Mouse (Mus musculus): ENCODE results near the gene Nup188. TPM values are rescaled to one million over a fixed set of nuclear protein-coding genes. Genes with fewer than 3 reads are reported as not detected.

Nup188 gene
- polyA plus RNA-seq (2015; fragmentation: Nextera tagmentation; extraction: Ambion mirVana): 26.0 and 30.5 TPM in 2 replicates

DNA sequence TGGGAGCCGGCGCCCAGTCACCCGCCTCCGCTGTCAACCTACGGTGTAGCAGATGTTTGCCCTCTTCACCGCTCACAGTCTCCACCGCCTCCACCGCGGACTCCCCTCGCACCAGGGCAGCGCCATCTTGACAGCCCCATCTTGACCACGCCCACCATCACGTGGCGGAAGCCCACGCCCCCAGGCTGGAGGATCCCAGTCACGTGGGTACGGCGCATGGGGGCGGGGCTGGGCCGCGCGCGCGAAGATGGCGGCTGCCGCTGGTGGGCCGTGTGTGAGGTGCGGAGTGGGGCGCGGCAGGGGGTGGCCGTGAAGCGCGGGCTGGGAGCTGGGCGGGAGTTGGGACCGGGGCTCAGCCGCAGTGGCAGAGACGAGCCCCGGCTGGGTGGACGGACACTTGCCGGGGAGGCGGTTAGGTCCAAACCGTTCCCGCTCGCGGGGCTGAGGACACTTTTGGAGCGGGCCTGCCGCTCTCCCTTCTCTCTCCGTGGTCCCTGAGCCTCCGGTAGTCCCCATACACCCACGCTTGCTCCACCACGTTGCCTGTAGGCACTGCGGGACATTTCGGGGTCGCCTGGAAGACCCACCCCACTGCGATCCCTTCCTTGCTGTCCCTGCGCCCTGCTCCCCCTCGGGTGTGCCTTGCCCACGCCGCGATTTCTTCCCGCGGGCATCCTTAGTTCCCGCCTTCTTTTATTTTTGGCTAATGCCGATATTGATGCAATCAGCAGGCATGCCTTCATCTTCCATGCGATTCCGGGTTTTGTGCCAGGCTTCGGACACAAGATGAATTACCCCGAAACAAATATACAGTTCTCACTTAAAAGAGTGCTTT, at the start of gene Nup188, which contains the start of gene Dolk:
Gene Nup188, plus strand, starts transcription at position 206 of the 835 bp plus-strand sequence.
Gene Dolk, minus strand, starts transcription at position 143 of the 835 bp plus-strand sequence.
- peak; percentile 97 for ATAC-seq (ENCODE audit: insufficient read depth, low FRiP score)
- peaks cover 16% of the 10 kb centered on the region for H3K4me1 ChIP-seq (ENCODE audit: control insufficient read depth, insufficient read depth, low read length)
- peak within 1 kb of the TSS; percentile 94 for H3K9ac ChIP-seq (ENCODE audit: low read length)
- under 1% methylated on average over 62 of the region's 68 CpGs for WGBS
- H3K36me3 ChIP-seq (ENCODE audit: control insufficient read depth, insufficient read depth, low read length): no peaks in the 10 kb centered on the region
- H3K27me3 ChIP-seq (ENCODE audit: control insufficient read depth, insufficient read depth, low read length): no peaks in the 10 kb centered on the region
- H3K4me3 ChIP-seq (replicated peaks; ENCODE audit: low read length): peak within 1 kb of the TSS; percentile 98
- no peaks in the 10 kb centered on the region for H3K9me3 ChIP-seq (replicated peaks; ENCODE audit: control insufficient read depth, low read length)
- peak within 1 kb of the TSS; percentile 78 for H3K27ac ChIP-seq (ENCODE audit: low read length)
- H3K4me2 ChIP-seq (ENCODE audit: low read depth, low read length): peak within 1 kb of the TSS; percentile 97

DNA sequence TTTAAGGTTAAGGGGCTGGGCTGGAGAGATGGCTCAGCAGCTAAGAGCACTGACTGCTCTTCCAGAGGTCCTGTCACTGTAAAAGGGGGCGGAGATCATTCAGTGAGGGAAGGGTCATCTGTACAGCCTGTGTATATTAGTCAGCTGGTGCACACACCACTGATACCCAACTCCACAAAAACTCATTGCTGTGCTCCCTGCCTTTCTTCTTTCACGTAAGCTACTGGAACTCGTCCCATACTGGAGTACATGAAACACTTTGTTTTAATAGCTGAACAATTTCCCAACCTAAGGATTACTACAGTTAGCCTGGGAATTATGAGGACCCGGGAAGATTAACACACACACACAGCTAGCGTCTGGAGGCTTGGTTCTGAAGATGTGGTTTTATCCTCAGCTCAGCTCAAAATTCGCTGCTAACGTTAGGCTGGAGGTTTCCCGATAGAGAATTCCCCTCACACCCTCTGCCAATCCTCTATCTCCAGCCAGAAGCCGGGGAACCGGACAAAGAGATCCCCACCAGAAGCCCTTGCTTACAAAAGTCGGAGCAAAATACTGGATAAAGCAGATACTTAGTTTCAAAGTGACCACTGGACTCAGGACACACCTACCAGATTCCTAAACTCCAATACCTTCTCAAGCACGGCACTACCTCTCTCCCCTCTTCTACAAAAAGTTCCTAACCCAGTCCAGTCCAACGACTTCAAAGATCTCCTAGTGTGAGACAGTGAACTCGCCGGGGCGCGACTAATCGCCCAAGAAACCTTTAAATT, 49.6 kb upstream of the Nup188 start:
- Histone ChIP-seq H3K27ac (ENCODE audit: low read length) (peak overlapping the region; percentile 52), H3K9me3 (replicated peaks; ENCODE audit: control insufficient read depth, low read length) (no peaks in the 10 kb centered on the region), H3K4me3 (replicated peaks; ENCODE audit: low read length) (peak overlapping the region; percentile 84), H3K4me2 (ENCODE audit: low read depth, low read length) (peak overlapping the region; percentile 92), H3K36me3 (ENCODE audit: control insufficient read depth, insufficient read depth, low read length) (peaks cover 14% of the 10 kb centered on the region), H3K4me1 (ENCODE audit: control insufficient read depth, insufficient read depth, low read length) (peaks cover 23% of the 10 kb centered on the region), H3K9ac (ENCODE audit: low read length) (peak overlapping the region; percentile 84), H3K27me3 (ENCODE audit: control insufficient read depth, insufficient read depth, low read length) (no peaks in the 10 kb centered on the region)
- no peak for ATAC-seq (ENCODE audit: insufficient read depth, low FRiP score)
- 2% methylated on average over 18 of the region's 18 CpGs for WGBS

DNA sequence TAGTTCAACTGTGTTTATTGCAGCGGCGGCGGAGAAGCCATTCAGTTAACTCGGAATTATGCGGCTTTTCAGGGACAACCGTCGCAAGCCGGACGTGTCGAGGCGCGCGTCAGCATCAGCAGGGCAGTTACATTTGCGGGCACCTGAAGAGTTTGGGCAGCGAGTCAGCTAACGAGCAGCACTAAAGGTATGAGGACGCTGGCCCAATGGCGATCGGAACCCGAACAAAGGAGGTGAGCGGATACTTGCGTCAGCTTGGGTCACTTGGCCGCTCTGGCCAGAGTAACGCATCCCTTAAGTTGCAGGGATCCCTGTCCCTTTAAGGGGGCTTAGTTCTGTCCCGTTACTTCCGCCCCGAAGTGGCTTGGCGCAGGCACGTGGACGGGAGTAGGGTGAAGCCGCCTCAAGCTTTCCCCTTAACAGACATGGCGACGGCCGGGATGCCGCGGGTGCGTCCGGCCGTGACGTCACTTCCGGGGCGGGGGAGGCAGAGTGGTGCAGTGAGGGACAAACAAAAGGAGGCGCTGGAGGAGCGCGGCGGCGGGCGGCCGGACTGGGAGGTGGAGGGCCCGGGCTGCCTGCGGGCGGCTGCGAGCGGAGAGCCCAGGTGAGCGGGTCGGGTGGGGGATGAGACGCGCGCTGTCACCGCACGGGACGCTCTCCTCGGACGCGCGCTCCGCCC, 48.9 kb upstream of the Nup188 start, which contains the start of gene Lrrc8a:
Gene Lrrc8a, plus strand, starts transcription at position 517 of the 682 bp plus-strand sequence.
- ATAC-seq (ENCODE audit: insufficient read depth, low FRiP score): peak; percentile 96
- Histone ChIP-seq H3K4me1 (ENCODE audit: control insufficient read depth, insufficient read depth, low read length) (peaks cover 24% of the 10 kb centered on the region), H3K4me3 (replicated peaks; ENCODE audit: low read length) (peak within 1 kb of the TSS; percentile 84), H3K4me2 (ENCODE audit: low read depth, low read length) (peak within 1 kb of the TSS; percentile 92), H3K9ac (ENCODE audit: low read length) (peak within 1 kb of the TSS; percentile 90), H3K36me3 (ENCODE audit: control insufficient read depth, insufficient read depth, low read length) (peaks cover 17% of the 10 kb centered on the region), H3K27me3 (ENCODE audit: control insufficient read depth, insufficient read depth, low read length) (no peaks in the 10 kb centered on the region), H3K27ac (ENCODE audit: low read length) (peak within 1 kb of the TSS; percentile 86), H3K9me3 (replicated peaks; ENCODE audit: control insufficient read depth, low read length) (no peaks in the 10 kb centered on the region)
- WGBS: under 1% methylated on average over 62 of the region's 67 CpGs

DNA sequence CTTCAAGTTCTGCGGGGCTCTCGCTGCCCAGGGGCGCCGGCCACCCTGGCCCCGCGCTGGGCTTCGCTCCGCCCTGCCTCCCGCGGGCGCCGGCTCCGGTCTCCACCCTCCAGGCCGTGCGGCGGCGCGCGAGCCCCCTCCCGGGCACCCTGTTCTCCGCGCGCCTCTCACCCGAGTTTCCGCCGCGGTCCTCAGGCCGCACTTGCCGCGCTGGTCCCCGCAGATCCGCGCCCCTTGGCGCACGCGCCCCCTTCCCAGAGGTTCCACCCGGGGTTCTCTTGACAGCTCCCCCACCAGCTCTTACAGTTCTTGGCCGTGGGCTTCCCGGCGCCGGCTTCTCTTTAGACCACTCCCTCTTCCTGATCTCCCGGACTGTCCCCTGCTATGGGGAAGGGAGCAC, 48.3 kb upstream of the Nup188 start:
- Histone ChIP-seq H3K27me3 (ENCODE audit: control insufficient read depth, insufficient read depth, low read length) (no peaks in the 10 kb centered on the region), H3K27ac (ENCODE audit: low read length) (peak overlapping the region; percentile 86), H3K4me2 (ENCODE audit: low read depth, low read length) (peak overlapping the region; percentile 83), H3K36me3 (ENCODE audit: control insufficient read depth, insufficient read depth, low read length) (peaks cover 17% of the 10 kb centered on the region), H3K4me1 (ENCODE audit: control insufficient read depth, insufficient read depth, low read length) (peaks cover 26% of the 10 kb centered on the region), H3K4me3 (replicated peaks; ENCODE audit: low read length) (peak overlapping the region; percentile 84), H3K9me3 (replicated peaks; ENCODE audit: control insufficient read depth, low read length) (no peaks in the 10 kb centered on the region), H3K9ac (ENCODE audit: low read length) (peak overlapping the region; percentile 90)
- ATAC-seq (ENCODE audit: insufficient read depth, low FRiP score): peak; percentile 89
- under 1% methylated on average over 38 of the region's 42 CpGs for WGBS

DNA sequence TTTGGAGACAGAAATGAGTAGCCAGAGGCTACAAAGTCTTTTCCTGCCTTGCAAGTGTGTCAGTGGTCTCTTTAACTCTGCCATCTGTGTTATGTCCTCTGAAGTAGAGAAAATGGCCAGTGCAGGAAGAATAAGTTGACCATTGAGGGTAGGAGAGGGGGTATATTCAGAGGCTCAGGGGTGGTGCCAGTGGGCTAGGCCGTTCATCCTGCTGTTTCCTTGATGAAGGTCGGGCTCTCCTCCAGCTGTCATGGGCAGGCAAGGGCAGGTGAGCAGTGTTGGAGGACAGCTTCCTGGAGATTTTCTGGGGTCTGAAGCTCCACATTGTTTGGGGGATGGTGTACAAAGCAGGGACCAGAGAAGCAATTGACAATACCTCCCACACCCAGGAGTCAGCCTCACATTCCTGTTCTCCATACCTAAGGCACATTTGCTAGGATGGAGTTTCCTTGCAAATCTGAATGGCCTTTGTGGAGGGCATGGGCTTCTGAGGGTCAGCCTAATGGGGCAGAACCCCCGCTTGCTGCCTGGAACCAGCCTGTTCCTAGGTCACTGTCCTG, 47.2 kb upstream of the Nup188 start:
- ATAC-seq (ENCODE audit: insufficient read depth, low FRiP score): no peak
- Histone ChIP-seq H3K36me3 (ENCODE audit: control insufficient read depth, insufficient read depth, low read length) (peaks cover 17% of the 10 kb centered on the region), H3K27ac (ENCODE audit: low read length) (peak overlapping the region; percentile 86; the same call in 1 of the 2 replicates), H3K4me1 (ENCODE audit: control insufficient read depth, insufficient read depth, low read length) (peaks cover 27% of the 10 kb centered on the region), H3K27me3 (ENCODE audit: control insufficient read depth, insufficient read depth, low read length) (no peaks in the 10 kb centered on the region), H3K9ac (ENCODE audit: low read length) (peak overlapping the region; percentile 90), H3K4me2 (ENCODE audit: low read depth, low read length) (peak overlapping the region; percentile 83), H3K4me3 (replicated peaks; ENCODE audit: low read length) (peak overlapping the region; percentile 84), H3K9me3 (replicated peaks; ENCODE audit: control insufficient read depth, low read length) (no peaks in the 10 kb centered on the region)
- WGBS: 54% methylated on average over 3 of the region's 3 CpGs

DNA sequence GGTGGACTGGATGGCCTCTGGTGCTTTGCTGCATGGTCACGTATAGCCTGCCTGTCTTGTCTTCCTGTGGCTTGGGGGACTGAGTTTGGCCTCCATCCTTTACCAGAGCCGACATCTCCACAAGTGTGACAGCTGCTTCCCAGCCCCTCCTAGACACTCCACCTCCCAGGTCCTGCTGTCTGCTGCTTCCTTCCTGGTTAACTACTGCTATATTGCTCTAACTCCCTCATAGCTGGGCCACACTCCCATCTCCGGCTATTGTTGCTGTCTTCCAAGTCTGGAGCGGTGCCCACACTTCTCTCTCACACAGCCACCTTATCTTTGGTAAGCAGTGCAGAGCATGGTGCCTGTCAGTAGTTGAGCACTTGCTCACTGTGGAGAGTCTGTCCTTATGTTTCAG, 46.4 kb upstream of the Nup188 start:
- WGBS: 68% methylated on average over 4 of the region's 4 CpGs
- H3K9ac ChIP-seq (ENCODE audit: low read length): no peak overlapping the region
- H3K4me3 ChIP-seq (replicated peaks; ENCODE audit: low read length): peak overlapping the region; percentile 84; the same call in 1 of the 2 replicates
- H3K4me2 ChIP-seq (ENCODE audit: low read depth, low read length): peak overlapping the region; percentile 83; the same call in 1 of the 2 replicates
- no peak for ATAC-seq (ENCODE audit: insufficient read depth, low FRiP score)
- H3K4me1 ChIP-seq (ENCODE audit: control insufficient read depth, insufficient read depth, low read length): peaks cover 35% of the 10 kb centered on the region
- peaks cover 17% of the 10 kb centered on the region for H3K36me3 ChIP-seq (ENCODE audit: control insufficient read depth, insufficient read depth, low read length)
- no peaks in the 10 kb centered on the region for H3K9me3 ChIP-seq (replicated peaks; ENCODE audit: control insufficient read depth, low read length)
- peak overlapping the region; percentile 86; the same call in 1 of the 2 replicates for H3K27ac ChIP-seq (ENCODE audit: low read length)
- no peaks in the 10 kb centered on the region for H3K27me3 ChIP-seq (ENCODE audit: control insufficient read depth, insufficient read depth, low read length)

DNA sequence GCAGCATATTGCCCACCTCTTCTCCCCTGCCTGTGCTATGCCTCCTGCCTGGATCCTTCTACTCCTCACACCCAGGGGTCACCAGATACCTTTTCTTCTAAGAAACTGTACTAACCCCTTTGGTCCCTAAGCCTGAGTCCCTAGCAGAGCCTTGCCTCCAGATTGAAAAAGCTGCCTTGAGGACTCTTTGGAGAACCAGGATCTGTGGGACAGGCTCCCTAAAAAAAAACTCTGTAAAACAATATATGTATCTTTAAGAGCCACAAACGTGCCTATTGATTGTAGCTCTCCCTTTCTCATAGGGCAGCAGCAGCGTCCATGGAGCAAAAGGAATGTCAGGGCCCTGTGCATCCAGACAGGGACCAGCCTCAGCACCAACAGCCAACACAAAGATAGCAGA, 45.9 kb upstream of the Nup188 start, which contains the start of gene Gm28035:
Gene Gm28035, plus strand, starts transcription at position 301 of the 400 bp plus-strand sequence.
- Histone ChIP-seq H3K9me3 (replicated peaks; ENCODE audit: control insufficient read depth, low read length) (no peaks in the 10 kb centered on the region), H3K27me3 (ENCODE audit: control insufficient read depth, insufficient read depth, low read length) (no peaks in the 10 kb centered on the region), H3K4me3 (replicated peaks; ENCODE audit: low read length) (peak within 1 kb of the TSS; percentile 84), H3K36me3 (ENCODE audit: control insufficient read depth, insufficient read depth, low read length) (peaks cover 17% of the 10 kb centered on the region), H3K4me1 (ENCODE audit: control insufficient read depth, insufficient read depth, low read length) (peaks cover 38% of the 10 kb centered on the region), H3K27ac (ENCODE audit: low read length) (peak within 1 kb of the TSS; percentile 86; the same call in 1 of the 2 replicates), H3K4me2 (ENCODE audit: low read depth, low read length) (peak within 1 kb of the TSS; percentile 83), H3K9ac (ENCODE audit: low read length) (peak within 1 kb of the TSS; percentile 90)
- ATAC-seq (ENCODE audit: insufficient read depth, low FRiP score): no peak
- WGBS: 76% methylated on average over 2 of the region's 2 CpGs

DNA sequence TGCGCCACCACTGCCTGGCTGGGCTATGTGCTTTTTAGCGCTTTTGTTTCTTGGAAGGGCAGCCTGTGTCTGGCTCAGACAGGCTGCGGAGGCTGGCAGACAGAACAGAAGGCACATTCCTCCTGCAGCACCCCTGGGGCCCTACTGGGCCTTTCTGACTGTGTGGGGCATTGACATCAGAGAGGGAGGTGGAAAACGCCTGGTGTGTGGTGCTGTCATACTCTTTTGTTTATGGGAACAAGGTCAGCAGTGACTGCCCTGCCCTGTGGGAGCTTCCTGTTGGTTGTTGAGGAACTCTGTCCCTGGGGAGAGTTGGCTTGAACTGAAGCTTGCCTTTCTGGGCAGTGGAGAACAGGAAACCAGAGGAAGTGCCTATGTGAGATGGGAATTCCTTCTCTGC, 43.7 kb upstream of the Nup188 start:
- WGBS: 41% methylated on average over 4 of the region's 4 CpGs
- Histone ChIP-seq H3K4me1 (ENCODE audit: control insufficient read depth, insufficient read depth, low read length) (peaks cover 35% of the 10 kb centered on the region), H3K4me3 (replicated peaks; ENCODE audit: low read length) (no peak overlapping the region), H3K9ac (ENCODE audit: low read length) (no peak overlapping the region), H3K9me3 (replicated peaks; ENCODE audit: control insufficient read depth, low read length) (no peaks in the 10 kb centered on the region), H3K27ac (ENCODE audit: low read length) (peak overlapping the region; percentile 71), H3K27me3 (ENCODE audit: control insufficient read depth, insufficient read depth, low read length) (no peaks in the 10 kb centered on the region), H3K4me2 (ENCODE audit: low read depth, low read length) (no peak overlapping the region), H3K36me3 (ENCODE audit: control insufficient read depth, insufficient read depth, low read length) (peaks cover 17% of the 10 kb centered on the region)
- ATAC-seq (ENCODE audit: insufficient read depth, low FRiP score): no peak
